Mouse (Mus musculus) frontal cortex, postnatal 36 days (tissue): ENCODE data around the gene Dtnb.
"Not testable (repeated sequence)": the region's sequence is repeated elsewhere in the genome, so short reads cannot be mapped to it uniquely, and the experiment has no call there.

ENCODE experiments used
- DNase-seq, 2 experiments: peaks; one replicate each; pipeline ENCODE4 v3.0.0; 2022; ENCODE audit warnings: low spot score in 2 of 2

Gene Dtnb

DNA sequence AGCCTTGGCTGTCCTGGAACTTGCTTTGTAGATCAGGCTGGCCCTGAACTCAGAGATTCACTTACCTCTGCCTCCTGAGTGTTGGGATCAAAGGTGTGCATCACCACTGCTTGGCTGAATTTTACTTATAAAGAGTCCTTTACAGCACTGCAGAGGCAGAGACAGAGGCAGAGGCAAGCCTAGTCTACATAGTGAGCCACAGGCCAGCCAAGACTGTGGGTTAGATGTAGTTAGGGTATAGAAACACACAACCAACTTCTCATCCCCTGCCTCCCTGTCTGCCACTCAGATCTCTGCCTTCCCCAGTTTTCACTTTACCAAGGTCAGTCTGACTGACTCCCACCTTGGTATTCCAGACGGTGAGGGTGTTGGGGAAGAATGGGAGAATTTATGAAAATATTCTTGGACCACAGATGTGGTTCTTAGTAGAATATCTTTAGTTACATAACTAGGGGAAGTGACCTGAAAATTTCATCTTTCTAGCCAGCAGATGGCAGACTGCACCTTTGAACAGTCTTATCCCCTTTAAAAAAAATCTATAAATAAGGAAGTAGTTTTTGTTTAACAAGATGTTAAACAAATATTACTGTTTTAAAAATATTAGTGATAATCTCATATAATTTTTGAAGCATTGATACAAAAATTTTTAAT lies 88.9 kb downstream of the Dtnb start:
- DNase-seq = peak in 1 of 2 experiments; percentile 44

DNA sequence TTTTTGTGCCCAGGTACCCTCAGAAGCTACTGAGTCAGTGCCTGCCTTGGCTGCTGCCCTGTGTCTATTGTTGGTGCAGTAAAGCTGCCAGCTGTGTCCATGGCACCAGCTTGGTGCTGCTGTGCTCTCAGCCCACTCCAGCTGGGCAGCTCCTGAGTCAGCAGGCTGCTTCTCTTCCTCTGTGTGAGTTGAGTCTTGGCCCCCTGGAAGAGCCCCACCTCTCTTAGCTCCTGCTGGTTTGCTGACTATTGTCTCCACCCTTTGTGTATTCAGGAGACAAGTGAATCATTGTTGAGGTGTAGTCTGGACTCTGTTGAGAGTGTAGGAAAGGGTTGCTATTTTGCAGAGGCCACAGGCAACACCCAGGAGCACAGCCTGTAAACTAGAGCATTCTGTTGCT lies 90.5 kb downstream of the Dtnb start:
- DNase-seq = no peak

DNA sequence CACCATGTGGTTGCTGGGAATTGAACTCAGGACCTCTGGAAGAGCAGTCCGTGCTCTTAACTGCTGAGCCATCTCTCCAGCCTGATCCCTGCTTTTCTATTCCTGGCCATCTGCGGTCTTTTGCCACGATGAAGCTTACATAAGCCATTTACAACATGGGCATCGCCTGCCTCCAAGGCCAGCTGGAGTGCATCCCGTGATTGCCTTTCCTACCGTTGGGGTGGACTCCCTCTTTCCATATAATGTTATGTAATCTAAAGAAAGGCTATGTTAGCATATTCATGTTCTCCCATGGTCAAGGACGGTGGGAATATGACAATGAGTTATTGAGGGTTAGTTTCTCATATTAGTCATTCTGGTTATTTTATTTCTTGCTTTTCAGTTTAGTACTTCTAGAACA lies 91.2 kb downstream of the Dtnb start:
- DNase-seq = no peak

DNA sequence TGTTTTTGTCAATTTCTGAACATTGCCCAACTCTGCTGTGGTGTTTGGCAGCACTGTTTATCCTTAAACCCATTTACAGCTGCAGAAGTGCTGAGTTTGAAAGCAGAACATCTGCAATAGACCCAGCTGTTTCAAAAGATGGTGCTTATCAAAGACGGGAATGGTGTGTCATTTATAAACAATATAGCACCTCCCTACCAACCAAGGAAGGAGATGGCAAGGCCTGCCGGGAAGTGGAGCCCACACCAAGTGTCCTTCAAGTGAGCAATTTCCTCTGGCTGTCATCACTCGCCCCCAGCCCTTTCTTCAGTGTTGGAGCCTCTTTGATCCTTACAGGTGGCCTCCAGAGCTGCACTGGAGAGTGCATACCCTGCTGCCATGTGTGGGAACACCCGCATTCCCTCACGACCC lies 97.8 kb downstream of the Dtnb start:
- DNase-seq = no peak

DNA sequence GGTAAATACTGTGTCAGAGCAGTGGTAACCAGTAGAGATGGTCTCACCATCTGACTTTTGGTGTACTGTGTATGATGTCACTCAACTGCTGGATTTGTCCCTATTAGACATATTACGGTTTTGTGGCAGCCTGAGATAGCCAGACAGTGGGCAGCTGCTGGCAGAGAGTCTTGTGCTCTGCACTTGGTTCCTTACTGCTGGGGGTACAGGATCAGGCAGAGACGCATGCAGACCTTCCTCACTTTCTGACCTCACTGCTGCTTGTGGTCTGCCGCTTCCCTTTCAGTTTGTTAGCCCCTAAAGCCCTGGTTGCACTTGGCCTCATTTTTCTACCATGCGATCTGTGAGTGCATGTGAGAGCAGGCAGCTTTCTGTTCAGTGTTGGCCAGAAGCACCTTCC lies 98.9 kb downstream of the Dtnb start:
- DNase-seq = no peak

DNA sequence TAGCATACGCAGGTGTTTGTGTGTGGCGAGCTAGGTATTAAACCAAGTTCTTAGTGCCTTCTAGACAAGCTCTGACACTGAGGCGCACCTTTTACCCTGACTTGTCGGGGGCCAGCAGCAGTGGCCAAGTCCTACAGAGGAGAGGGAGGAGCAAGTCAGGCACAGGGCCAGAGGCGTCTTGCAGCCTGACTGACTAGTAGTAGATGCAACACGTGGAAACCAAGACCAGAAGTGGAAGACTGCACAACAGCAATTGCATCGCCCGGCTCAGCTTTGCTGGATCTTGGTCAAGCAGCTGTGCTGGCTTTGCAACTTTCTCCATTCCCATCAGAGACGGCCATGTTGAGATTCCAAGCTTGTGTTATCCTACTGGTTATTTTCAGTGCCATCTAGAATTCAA lies 100.6 kb downstream of the Dtnb start:
- no peak for DNase-seq

DNA sequence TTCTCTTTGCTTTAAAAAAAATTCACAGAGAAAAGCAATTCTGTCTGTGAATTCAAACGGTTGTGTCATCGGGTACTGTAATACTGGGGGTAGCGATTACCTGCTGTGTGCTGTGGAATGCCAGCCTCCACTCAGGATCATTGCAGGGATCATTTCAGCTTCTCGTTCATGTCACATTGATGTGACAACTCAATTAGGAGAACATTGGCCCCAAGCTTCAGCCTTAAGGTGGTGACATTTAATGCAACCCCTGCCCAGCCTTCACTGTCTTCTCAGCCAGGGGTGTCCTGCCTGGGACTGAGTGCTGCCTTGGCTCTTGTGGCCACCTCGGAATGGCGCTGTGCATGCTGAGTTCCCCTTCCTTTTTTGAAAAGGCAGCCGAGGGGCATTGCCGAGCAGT lies 101.7 kb downstream of the Dtnb start:
- no peak for DNase-seq

DNA sequence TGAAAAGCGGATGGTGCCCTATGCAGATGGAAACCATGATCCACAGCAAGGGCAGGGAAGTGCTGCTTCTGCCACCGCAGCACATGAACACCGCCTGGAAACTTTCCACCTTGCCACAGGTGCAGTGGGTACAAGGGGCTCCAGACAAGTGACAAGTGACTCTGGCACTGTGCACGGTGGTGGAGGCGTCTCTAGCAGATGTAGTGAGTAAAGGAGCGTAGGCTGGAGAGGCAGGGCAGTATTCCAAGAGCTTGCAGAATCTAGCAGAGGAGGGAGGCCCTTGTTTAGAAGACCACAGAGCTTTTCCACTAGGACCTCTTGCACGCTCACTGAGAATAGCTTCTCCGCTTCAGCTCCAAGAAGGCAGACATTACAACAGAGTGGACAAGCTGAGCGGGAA lies 102.7 kb downstream of the Dtnb start:
- DNase-seq = peak; percentile 86 to 91

DNA sequence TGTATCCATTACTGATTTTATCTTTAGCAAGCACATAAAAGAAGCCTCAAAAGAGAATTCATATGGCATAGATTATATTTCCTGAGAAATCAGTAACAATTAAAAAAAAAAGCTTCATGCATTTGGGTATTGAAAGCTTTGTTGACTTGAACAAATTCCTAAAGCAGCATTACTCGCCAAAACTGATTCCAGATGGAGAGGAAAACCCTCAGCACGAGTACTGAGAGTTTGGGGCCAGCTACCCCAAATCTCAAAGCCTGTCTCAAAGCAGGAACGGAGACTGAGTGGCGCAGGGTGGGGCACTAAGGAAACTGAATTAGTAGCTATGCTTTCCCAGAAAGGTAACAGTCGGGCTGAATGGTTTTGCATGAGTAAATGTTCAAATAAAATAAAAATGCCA lies 108.5 kb downstream of the Dtnb start:
- no peak for DNase-seq

DNA sequence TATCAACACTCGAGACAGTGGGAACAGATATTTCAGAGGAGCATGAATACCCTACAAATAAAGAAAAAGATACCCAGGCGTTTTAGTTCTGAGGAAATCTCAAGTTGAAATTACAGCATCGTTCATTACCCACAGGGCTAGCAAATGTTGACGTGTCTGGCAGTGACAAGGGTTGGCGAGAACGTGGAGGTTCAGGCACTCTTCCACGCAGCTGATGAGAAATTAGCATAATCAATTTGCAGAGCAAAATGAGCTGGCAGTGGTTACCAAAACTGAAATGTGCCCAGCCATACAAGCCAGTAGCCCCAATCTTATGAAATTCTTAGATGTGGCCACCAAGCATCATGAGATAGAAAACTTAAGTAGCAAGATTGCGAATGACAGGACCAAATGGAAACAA lies 110.9 kb downstream of the Dtnb start:
- no peak for DNase-seq

DNA sequence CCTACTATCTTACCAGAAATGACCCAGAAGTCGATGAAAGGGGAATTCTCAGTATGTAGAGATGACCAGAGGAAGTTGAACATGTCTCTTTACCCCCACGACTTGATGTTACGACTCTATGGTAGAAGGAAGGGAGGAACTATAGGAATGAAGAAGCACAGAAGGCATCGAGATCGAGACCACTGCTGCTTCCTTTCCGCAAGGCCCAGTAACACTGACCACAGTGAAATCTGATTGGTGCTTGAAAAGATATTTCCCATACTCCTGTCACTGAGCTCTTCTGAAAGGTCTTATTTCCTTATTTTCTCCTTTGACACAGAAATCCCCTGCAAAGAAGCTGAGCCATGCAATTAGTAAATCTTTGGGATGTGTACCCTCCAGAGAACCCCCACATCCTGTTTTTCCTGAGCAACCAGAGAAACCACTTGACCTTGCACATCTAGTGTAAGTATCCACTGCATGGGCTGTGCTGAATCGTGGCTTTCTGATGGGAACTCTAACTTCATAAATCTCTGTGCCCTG lies 114.3 kb downstream of the Dtnb start:
- DNase-seq = no peak

DNA sequence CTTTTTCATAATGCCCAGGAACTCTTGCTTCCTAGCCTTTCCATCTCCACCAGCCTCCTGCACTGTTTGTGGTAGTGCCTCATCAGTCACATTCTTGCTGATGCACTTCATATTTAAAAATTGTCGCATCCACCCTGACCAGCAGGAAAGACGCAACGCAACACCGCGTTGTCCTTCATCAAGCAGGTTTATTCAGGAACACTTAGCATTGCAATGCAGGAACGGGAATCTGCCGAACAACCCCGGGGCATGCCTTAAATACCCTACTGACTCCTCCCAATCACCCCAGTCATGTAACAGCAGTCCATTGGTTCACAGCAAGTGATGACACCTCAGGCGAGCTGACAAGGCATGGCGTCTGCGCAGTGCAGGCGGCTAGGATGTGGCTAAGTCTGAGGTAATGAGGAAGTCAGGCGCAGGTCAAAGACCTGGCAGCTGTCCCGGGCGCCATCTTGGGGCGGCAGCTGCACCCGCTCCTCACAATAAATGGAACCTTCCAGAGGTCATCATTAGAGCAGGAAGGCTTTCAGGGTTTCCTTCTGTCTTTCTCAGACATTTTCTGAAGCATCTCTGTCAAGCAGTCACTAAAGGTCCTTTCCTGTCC lies 118.8 kb downstream of the Dtnb start:
- DNase-seq = not testable (repeated sequence)

DNA sequence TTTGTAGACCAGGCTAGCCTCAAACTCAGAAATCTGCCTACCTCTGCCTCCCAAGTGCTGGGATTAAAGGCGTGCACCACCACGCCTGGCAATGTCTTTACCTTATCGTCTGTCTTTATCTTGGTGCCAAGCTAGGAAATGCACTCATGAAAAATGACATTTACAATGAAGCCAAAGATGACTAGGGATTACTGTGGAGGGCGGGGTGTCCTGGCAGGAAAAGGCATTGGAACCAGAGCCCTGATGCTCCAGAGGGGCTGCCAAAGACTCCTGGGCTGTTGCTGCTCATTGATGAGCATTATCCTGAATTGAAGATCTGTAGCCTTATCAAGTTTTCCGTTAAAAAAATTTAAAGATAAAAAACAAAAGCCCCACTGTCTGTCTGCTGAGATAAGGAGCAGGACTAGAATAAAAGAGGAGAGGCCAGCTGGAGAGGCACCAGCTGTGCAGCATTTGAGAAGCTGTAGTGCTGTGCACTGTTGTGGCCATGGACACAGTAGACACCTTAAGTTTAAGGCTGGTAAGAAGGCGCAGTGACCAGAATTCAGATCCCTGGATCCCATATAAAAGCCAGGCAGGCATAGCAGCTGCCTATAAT lies 120.7 kb downstream of the Dtnb start:
- no peak for DNase-seq

DNA sequence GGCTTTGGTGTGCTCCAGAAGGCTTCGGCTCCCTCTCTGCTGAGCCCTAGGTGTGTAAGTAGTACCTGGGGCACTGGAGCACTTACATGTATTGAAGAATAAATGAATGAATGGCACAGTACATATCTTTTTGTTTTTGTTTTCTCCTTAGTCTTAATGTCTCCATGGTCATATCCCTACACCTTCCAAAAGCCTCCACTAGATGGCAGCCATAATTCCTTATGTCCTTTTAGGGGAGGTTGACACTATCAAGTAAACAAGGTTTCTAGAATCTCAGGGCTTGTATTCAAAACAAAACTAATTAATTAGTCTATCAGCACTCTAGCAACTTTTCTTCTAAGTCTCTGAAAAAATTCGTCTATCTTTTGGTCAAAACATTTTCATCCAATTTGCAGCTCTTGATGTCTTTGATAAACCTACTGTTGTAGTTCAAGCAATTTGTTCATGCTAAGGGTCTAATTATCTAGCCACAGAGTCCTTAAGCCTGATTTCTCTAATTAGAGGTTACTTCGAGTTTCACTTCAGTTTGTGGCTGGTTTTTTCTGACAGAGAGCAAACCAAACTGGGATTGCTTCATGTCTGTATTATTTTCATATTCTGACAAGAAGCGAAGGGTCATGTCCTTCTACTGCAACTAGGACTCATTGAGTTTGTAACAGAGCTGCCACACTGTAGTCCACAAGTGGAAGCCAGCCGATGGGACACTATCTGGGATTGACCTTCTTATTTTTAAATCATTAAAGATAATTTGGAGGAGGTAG lies 123.7 kb downstream of the Dtnb start:
- DNase-seq = peak in 1 of 2 experiments; percentile 43

DNA sequence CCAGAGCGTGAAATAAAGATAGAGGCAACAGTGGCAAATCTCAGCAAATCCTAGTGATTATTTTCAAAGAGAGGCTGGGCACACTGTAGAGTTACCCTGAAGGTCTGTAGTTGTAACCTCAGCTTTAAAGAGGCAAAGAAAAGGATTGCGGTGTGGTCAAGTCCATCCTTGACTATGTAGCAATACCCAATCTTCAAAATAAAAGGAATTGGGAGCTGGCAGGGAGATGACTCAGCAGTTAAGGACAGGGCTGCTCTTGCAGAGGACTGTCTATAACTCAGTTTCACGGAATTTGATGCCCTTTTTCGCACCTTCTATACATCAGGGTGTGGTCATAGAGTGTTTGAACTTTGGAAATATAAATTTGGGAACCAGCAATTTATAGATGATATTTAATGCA lies 128.3 kb downstream of the Dtnb start:
- DNase-seq = no peak

DNA sequence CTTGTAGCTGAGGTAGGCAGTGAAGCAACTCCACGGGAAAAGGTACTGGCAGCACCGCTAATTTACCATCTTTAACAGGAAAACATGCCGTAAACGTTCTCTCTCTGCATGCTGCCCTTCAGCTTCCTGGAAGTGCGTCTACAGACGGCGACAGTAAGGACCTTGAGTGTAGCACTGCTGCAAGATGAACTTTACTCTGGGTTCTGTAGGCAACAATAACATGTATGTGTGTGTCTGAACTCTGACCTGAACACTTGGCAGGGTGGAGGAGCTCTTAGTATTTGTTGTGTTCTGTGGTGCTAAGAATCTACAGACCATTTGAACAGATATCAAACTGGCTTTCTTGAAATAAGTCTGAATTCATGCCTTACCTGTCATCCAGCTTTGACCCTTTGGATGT lies 130.7 kb downstream of the Dtnb start:
- DNase-seq = no peak

DNA sequence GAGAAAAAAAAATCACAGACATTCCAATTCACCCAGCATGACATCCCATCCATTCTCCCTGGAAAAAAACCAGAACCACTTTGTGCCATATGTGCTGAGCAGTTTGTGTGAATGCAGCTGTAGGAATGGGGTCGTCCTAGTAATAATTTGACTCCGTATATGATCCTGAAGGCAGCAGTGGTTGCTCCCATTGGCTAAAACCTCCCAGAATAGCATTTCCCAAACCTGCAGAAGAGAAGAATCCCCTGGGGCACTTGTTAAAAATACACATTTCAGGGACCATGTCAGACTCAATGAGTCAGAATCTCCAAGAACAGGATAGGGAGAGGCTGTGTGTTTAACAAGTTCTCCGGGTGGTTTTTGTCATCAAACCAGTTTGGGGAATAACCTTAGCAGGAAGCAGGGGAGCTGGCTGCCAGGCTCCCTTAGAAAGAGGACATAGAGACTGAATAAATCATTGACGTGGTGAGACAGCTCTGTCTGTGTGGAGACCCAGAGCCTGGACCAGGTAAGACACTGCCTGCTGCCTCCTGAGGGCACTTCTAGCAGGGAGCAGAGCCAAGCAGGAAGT lies 147.1 kb downstream of the Dtnb start:
- peak in 1 of 2 experiments; percentile 13 for DNase-seq

DNA sequence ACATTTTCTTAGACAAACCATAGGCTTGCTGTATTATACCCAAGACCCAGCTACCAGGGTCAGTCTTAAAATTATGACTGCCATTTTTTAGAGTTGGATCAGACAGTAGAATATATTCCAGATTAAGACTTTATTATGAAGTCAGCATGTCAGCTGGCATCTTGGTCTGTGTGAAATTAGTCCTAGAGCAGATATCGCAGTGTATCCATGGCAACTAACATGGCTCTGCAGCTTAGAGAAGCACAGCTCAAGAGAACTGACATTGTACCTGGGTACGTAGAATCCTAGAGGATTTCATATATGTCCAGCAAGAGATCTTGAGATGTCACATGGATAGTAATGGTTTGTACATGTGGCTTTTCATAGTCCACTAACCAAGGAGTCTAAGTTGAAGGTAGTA lies 148.3 kb downstream of the Dtnb start:
- no peak for DNase-seq

DNA sequence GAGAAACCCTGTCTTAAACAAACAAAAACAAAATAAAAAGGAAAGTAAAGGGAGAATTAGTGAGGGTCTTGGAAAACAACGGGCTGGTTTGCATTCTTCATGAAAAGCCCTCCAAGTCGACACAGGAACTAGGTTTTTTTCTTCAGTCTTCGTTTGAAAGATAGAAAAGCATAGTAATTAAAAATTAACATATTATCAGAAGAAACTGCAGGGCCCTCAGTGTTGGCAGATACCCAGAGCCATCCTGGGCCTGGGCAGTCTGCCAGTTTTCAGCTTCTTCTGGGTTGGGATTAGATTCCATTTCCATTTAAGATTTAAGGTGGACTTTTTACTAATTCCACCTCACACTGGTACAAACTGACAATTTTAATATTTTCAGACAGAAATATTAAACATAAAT lies 151.6 kb downstream of the Dtnb start:
- no peak for DNase-seq

DNA sequence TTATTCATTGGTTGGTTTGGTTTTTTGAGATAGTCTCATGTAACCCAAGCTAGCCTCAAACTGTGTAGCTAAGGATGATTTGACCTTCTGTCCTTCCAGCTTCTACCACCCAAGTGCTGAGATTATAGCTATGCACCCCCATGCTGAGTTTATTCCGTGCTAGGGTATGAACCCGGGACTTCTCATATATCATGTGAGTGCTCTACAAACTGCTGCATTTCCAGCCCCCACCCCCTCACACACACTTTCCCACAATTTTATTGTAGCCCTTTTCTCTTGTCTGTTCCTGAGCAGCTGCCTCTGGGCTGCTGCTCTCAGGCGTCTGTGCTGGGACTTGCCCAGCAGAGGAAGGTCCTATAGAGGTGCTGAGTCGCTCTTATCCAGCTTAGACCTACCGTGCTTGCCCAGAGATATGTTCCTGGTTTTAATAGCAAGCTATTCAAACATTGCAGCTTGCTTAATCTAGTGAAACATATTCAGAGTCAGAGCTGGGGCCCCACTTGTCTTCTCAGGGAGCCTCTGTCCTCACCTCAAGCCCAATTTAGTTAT lies 152.7 kb downstream of the Dtnb start:
- DNase-seq = no peak

DNA sequence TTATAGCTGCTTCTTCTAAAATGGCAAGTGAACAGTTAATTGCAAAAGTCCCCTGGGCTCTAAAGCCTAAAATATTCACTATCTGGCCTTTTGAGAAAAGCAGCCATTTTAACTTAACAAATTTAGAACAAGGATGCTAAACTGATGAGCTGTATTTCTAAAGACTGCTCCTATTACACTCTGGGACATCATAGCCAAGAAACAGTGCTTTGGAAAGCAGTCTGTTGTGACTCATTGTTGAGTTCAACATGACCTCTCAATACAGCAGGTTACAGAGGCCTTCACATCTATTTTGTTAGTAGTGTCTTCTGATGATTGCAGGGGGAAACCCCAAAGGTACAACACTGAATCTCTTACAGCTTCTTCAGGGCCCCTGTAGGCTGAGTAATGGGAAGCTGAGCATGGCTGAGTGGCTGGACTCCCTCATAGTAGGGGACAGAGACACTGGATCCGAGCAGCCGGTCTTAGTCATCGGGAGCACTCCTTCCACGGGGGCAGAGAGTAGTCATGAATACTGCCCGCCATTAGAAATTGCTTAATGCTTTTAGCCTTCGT lies 157.4 kb downstream of the Dtnb start:
- DNase-seq = no peak
